Mouse (Mus musculus): Measurements from ENCODE around the gene Itln1.

Gene Itln1

GRCm38 (mm10) chr1:171513234-171513633 lies 21.9 kb downstream of the Itln1 start:
- 90% methylated on average over 2 of the region's 2 CpGs for WGBS

GRCm38 (mm10) chr1:171504586-171504985 lies 30.5 kb downstream of the Itln1 start:
- 75% methylated on average over 4 of the region's 4 CpGs for WGBS

GRCm38 (mm10) chr1:171503592-171504291 lies 31.4 kb downstream of the Itln1 start:
- under 1% methylated on average over 53 of the region's 53 CpGs for WGBS

GRCm38 (mm10) chr1:171503250-171503591 lies 31.9 kb downstream of the Itln1 start, which contains the start of gene Alyref2:
Alyref2 (plus strand) TSS chr1:171503478.
- under 1% methylated on average over 19 of the region's 19 CpGs for WGBS

GRCm38 (mm10) chr1:171502388-171503249 lies 32.5 kb downstream of the Itln1 start:
- WGBS: 2% methylated on average over 14 of the region's 14 CpGs

- 3% methylated on average over 5 of the region's 5 CpGs for WGBS
Measured at GRCm38 (mm10) chr1:171501636-171502080, 33.4 kb downstream of the Itln1 start.

- WGBS: 64% methylated on average over 6 of the region's 6 CpGs
Measured at GRCm38 (mm10) chr1:171501016-171501610, 34.0 kb downstream of the Itln1 start.

- WGBS: 76% methylated on average over 5 of the region's 5 CpGs
Measured at GRCm38 (mm10) chr1:171499856-171500255, 35.2 kb downstream of the Itln1 start.

- 89% methylated on average over 6 of the region's 6 CpGs for WGBS
Measured at GRCm38 (mm10) chr1:171495371-171495770, 39.7 kb downstream of the Itln1 start.

- WGBS: 91% methylated on average over 13 of the region's 13 CpGs
Measured at GRCm38 (mm10) chr1:171494241-171494640, 40.9 kb downstream of the Itln1 start.

- 28% methylated on average over 2 of the region's 2 CpGs for WGBS
Measured at GRCm38 (mm10) chr1:171478968-171479367, 56.1 kb downstream of the Itln1 start.

- 71% methylated on average over 27 of the region's 27 CpGs for WGBS
Measured at GRCm38 (mm10) chr1:171477758-171478545, 57.1 kb downstream of the Itln1 start.

- 79% methylated on average over 8 of the region's 8 CpGs for WGBS
Measured at GRCm38 (mm10) chr1:171477123-171477522, 58.0 kb downstream of the Itln1 start.

GRCm38 (mm10) chr1:171473920-171474640 lies 61.0 kb downstream of the Itln1 start:
- WGBS: 63% methylated on average over 9 of the region's 9 CpGs

GRCm38 (mm10) chr1:171473506-171473905 lies 61.6 kb downstream of the Itln1 start:
- WGBS: 68% methylated on average over 4 of the region's 4 CpGs

- 88% methylated on average over 8 of the region's 8 CpGs for WGBS
Measured at GRCm38 (mm10) chr1:171471941-171472340, 63.2 kb downstream of the Itln1 start.

GRCm38 (mm10) chr1:171471452-171471851 lies 63.6 kb downstream of the Itln1 start:
- 67% methylated on average over 1 of the region's 1 CpGs for WGBS

- 90% methylated on average over 5 of the region's 5 CpGs for WGBS
Measured at GRCm38 (mm10) chr1:171470896-171471295, 64.2 kb downstream of the Itln1 start.

GRCm38 (mm10) chr1:171470371-171470871 lies 64.7 kb downstream of the Itln1 start:
- WGBS: 20% methylated on average over 7 of the region's 7 CpGs

GRCm38 (mm10) chr1:171469678-171470077 lies 65.4 kb downstream of the Itln1 start:
- WGBS: 74% methylated on average over 3 of the region's 3 CpGs

All from cerebral cortex, adult 2 months (tissue).